In the genomic region with DNA sequence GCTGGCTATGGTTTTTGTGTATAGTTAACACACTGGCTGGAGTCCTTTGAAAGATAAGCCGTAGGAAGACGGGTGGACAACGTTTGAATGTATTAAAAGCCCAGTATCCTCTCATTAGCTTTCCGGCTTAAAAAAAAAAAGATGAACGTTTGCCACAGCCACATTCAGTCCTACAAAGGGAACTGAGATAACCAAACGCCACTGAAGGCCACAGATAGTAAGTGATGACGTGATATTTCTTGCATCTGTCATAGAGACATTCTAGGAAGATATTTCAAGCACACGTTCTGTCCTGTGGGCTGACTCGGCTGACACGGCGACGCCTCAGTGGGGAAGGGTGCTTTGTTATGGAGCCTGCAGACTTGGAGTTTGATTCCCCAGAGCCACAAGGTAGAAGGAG, we compare ENCODE assay signal across 15 mouse cellular contexts. TPM values are rescaled to one million over a fixed set of nuclear protein-coding genes. Genes with fewer than 3 reads are reported as not detected.
A peak's percentile ranks its signal among the peaks of the same experiment; 100 is the strongest.
DNase-seq lines count a peak whose midpoint lies in the region; ATAC-seq and TF ChIP-seq lines count a peak whose summit lies in the region.
"Had no signal": no experiment of that assay in that cellular context is flagged by ENCODE, and none has a peak within 500 bp of the region (broad histone marks: within the 10 kb centered on the region; RNA-seq: fewer than 3 reads in every experiment).

No protein-coding gene starts in this region.

- no peak for TF ChIP-seq CTCF in G1E (IDR thresholded peaks at IDR 0.05; ENCODE audit: low read depth, low read length)
- TF ChIP-seq CTCF in cerebellum, adult 2 months (IDR thresholded peaks at IDR 0.05; ENCODE audit: borderline replicate concordance, insufficient read depth, low read depth, low read length), result no peak

- H3K9me3 ChIP-seq in heart, embryonic 15.5 days (replicated peaks), result no peaks in the 10 kb centered on the region
- H3K9me3 ChIP-seq in G1E (replicated peaks), result no peaks in the 10 kb centered on the region
- no peaks in the 10 kb centered on the region for H3K9me3 ChIP-seq in liver, embryonic 15.5 days (replicated peaks)
- H3K9me3 ChIP-seq: limb, embryonic 13.5 days had no signal

- no peak overlapping the region for H3K4me3 ChIP-seq in heart, embryonic 15.5 days
- H3K4me3 ChIP-seq in G1E (ENCODE audit: low read depth, low read length), result peak overlapping the region; percentile 5; the same call in 1 of the 2 replicates
- no peak overlapping the region for H3K4me3 ChIP-seq in liver, embryonic 15.5 days (replicated peaks)
- H3K4me3 ChIP-seq in cerebellum, adult 2 months (replicated peaks; ENCODE audit: insufficient read depth, low read depth, low read length), result no peak overlapping the region
- H3K4me3 ChIP-seq: limb, embryonic 13.5 days had no signal

- intact Hi-C loops in heart, postnatal 10 days (cut with DNase I), result loop anchor here (5.0 kb wide), 1 partner anchor 324 kb away; no protein-coding TSS in a partner anchor

- H3K36me3 ChIP-seq in heart, embryonic 15.5 days, result no peaks in the 10 kb centered on the region
- no peaks in the 10 kb centered on the region for H3K36me3 ChIP-seq in G1E (replicated peaks)
- no peaks in the 10 kb centered on the region for H3K36me3 ChIP-seq in liver, embryonic 15.5 days (replicated peaks)
- H3K36me3 ChIP-seq: limb, embryonic 13.5 days had no signal

- peak overlapping the region; percentile 100 for H3K27ac ChIP-seq in heart, embryonic 15.5 days
- H3K27ac ChIP-seq in liver, embryonic 15.5 days (replicated peaks), result peak overlapping the region; percentile 93
- no peak overlapping the region for H3K27ac ChIP-seq in cerebellum, adult 2 months (ENCODE audit: insufficient read depth, low read length)
- H3K27ac ChIP-seq: limb, embryonic 13.5 days had no signal

- peaks cover 59% of the 10 kb centered on the region for H3K4me1 ChIP-seq in heart, embryonic 15.5 days (replicated peaks)
- H3K4me1 ChIP-seq in G1E (ENCODE audit: insufficient read depth, low read depth, low read length), result peaks cover 81% of the 10 kb centered on the region
- peaks cover 81% of the 10 kb centered on the region for H3K4me1 ChIP-seq in liver, embryonic 15.5 days (replicated peaks)
- peaks cover 10% of the 10 kb centered on the region; the same call in 1 of the 2 replicates for H3K4me1 ChIP-seq in cerebellum, adult 2 months (ENCODE audit: control insufficient read depth, insufficient read depth, low read length)

- H3K9ac ChIP-seq in heart, embryonic 15.5 days, result 0 out of 2 replicates have a peak overlapping the region, but pooled peaks have one; percentile 0
- H3K9ac ChIP-seq in liver, embryonic 15.5 days, result peak overlapping the region; percentile 39
- H3K9ac ChIP-seq: limb, embryonic 13.5 days had no signal

- WGBS in heart, embryonic 15.5 days, result 9% methylated on average over 12 of the region's 12 CpGs
- WGBS in liver, embryonic 15.5 days (ENCODE audit: insufficient replicate concordance), result 5% methylated on average over 12 of the region's 12 CpGs
- 68% methylated on average over 12 of the region's 12 CpGs for WGBS in cerebellum, adult 2 months

- no peaks in the 10 kb centered on the region for H3K27me3 ChIP-seq in heart, embryonic 15.5 days
- no peaks in the 10 kb centered on the region for H3K27me3 ChIP-seq in G1E (ENCODE audit: insufficient read depth, low read length)
- H3K27me3 ChIP-seq in liver, embryonic 15.5 days, result no peaks in the 10 kb centered on the region
- H3K27me3 ChIP-seq in cerebellum, adult 2 months (ENCODE audit: control insufficient read depth, insufficient read depth, low read length), result no peaks in the 10 kb centered on the region
- H3K27me3 ChIP-seq: limb, embryonic 13.5 days had no signal

- ATAC-seq in heart, embryonic 15.5 days (replicated peaks; ENCODE audit: insufficient number of reproducible peaks, insufficient read depth, low FRiP score, low read depth), result no peak
- ATAC-seq in G1E (ENCODE audit: extremely low read depth, insufficient number of reproducible peaks, low FRiP score, poor library complexity, severe bottlenecking), result peak; percentile 51
- peak; percentile 16 for ATAC-seq in liver, embryonic 15.5 days (ENCODE audit: insufficient read depth)
- ATAC-seq: midbrain, embryonic 16.5 days had no signal

- DNase-seq in heart, postnatal 10 days, result no peak
- DNase-seq in G1E (ENCODE audit: low spot score), result peak; percentile 59
- DNase-seq in c-Kit-positive CD71-positive TER-119-negative erythroid progenitor cells, embryonic 14.5 days (ENCODE audit: low read depth), result peak; percentile 92
- DNase-seq in right cerebral cortex, adult 2 months (ENCODE audit: low spot score in 2 of 2), result no peak
- DNase-seq in thymus, adult 18-20 months, result no peak
- no peak for DNase-seq in cerebellum, adult 2 months
- DNase-seq: adrenal gland, adult 2 months; cerebellum, postnatal 14 days; kidney, adult 11 months; spleen, adult 18-20 months; thymus, postnatal 36 days had no signal

- no peak for TF ChIP-seq POLR2A in cerebellum, adult 2 months (IDR thresholded peaks at IDR 0.05; ENCODE audit: borderline replicate concordance, insufficient read depth, low read length)

- peak overlapping the region; percentile 18; the same call in 1 of the 2 replicates for H3K4me2 ChIP-seq in heart, embryonic 15.5 days
- peak overlapping the region; percentile 46 for H3K4me2 ChIP-seq in liver, embryonic 15.5 days
- H3K4me2 ChIP-seq: limb, embryonic 13.5 days had no signal

RNA-seq across cellular contexts. Expression of gene Irf2bp2, which starts 4.4 kb away (rescaled TPM):
- 10.3 and 10.4 TPM in 2 replicates for polyA plus RNA-seq in heart, embryonic 15.5 days (2015; fragmentation: Nextera tagmentation; extraction: Ambion mirVana)
- 100 to 1,000 TPM; 101 to 154 TPM for total RNA-seq in heart, postnatal 10 days (2021)
- 231 and 246 TPM in 2 replicates for total RNA-seq in G1E (2014; fragmentation: Nextera tagmentation)
- 78.9 and 81.3 TPM in 2 replicates for total RNA-seq in G1E (2017)
- polyA plus RNA-seq in G1E (2012), result 101 and 106 TPM in 2 replicates
- 3.8 and 4.0 TPM in 2 replicates for polyA plus RNA-seq in liver, embryonic 15.5 days (2015; fragmentation: Nextera tagmentation; extraction: Ambion mirVana)
- 42.0 and 42.4 TPM in 2 replicates for polyA plus RNA-seq in cerebellum, adult 2 months (2012; rRNA removed)

Comparison
In these comparisons a context has a peak if more than half of its experiments do, and no peak if none do; other contexts are left out.
1. DNase-seq: peak in G1E (single experiment) and c-Kit-positive CD71-positive TER-119-negative erythroid progenitor cells, embryonic 14.5 days (single experiment); none in heart, postnatal 10 days (0 of 2), right cerebral cortex, adult 2 months (0 of 2), thymus, adult 18-20 months (0 of 2) and cerebellum, adult 2 months (0 of 2).